Mouse (Mus musculus) embryo, embryonic 11 days (tissue): Measurements from ENCODE around the gene Vmn1r171.
"Not testable (repeated sequence)": the region's sequence is repeated elsewhere in the genome, so short reads cannot be mapped to it uniquely, and the experiment has no call there.

ENCODE experiments used
- DNase-seq: peaks from one replicate; pipeline ENCODE4 v3.0.0-alpha.2; 2015

Gene Vmn1r171

DNA sequence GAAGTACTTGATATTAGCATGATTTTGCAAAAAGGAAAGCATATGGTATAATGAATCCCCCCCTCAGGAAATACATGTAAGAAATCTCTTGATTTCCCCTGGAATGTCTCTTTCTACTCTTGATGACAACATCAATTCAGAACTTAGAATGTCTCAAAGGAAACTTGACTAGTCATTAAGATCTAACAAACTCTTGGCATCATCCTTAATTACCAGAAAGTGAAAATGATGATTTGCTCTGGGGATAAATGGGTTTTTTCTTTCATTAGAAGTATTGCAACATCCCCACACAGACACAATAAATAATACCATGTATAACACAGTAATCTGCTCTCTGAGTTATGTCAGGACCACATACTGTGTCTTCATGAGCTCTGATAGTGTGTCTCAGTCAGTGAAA, at the start of gene Vmn1r171:
TSS of gene Vmn1r171 (plus strand) at position 301 of the 400 bp plus-strand sequence.
- DNase-seq, result no peak

- not testable (repeated sequence) for DNase-seq
These were observed 24.6 kb upstream of the Vmn1r171 start, which contains the start of gene Vmn1r170 for GRCm38 (mm10) chr7:23605875-23606274. Gene Vmn1r170, plus strand, starts transcription at chr7:23606175.

DNA sequence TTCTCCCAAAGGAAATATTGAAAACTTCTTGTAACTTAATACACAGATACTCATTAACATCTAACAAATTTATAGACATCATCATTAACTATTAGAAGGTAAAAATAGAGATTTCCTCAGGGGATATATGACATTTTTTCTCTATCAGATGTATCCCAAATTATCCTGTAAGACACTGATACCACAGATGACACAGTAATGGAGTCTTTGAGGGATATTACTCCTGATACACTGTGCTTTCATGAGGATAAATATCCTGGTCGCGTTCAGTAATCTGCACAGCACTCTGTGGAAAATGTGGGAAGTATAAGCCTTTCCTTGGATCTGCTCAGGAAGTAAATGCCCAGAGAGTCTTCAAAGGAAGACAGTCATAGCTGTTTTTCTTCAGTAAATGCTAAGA, 27.5 kb downstream of the Vmn1r171 start, which contains the start of gene Vmn1r172:
TSS of gene Vmn1r172 (plus strand) at position 301 of the 400 bp plus-strand sequence.
- DNase-seq, result no peak
